Mouse (Mus musculus) adrenal gland, postnatal 14 days (tissue): ENCODE results near the gene Cfdp1. TPM values are rescaled to one million over a fixed set of nuclear protein-coding genes. Genes with fewer than 3 reads are reported as not detected.

Source experiments
- DNase-seq: peaks from one replicate; pipeline ENCODE4 v3.0.0; 2021; ENCODE audit warnings: mixed read lengths
- total RNA-seq: library from RNA; stranded (reverse); gene quantifications from 2 replicates; pipeline ENCODE4 v1.2.3, GENCODE M21; 2021

Gene Cfdp1
- total RNA-seq, 1 experiment from 2014 or later, result 83.1 TPM

- DNase-seq, result no peak
These were observed 57.6 kb downstream of the Cfdp1 start for GRCm38 (mm10) chr8:111796528-111796927.

GRCm38 (mm10) chr8:111793324-111793917 is 60.7 kb downstream of the Cfdp1 start:
- no peak for DNase-seq

- DNase-seq, result no peak
These were observed 64.5 kb downstream of the Cfdp1 start for GRCm38 (mm10) chr8:111789639-111790038.

- no peak for DNase-seq
These were observed 64.9 kb downstream of the Cfdp1 start for GRCm38 (mm10) chr8:111789200-111789599.

GRCm38 (mm10) chr8:111788497-111788896 is 65.6 kb downstream of the Cfdp1 start:
- DNase-seq, result no peak

GRCm38 (mm10) chr8:111788085-111788484 is 66.0 kb downstream of the Cfdp1 start:
- DNase-seq, result no peak

GRCm38 (mm10) chr8:111787683-111788082 is 66.4 kb downstream of the Cfdp1 start:
- peak; percentile 58 for DNase-seq

GRCm38 (mm10) chr8:111786701-111787588 is 67.1 kb downstream of the Cfdp1 start:
- no peak for DNase-seq

GRCm38 (mm10) chr8:111786116-111786515 is 68.0 kb downstream of the Cfdp1 start:
- DNase-seq, result no peak

GRCm38 (mm10) chr8:111782671-111783394 is 71.3 kb downstream of the Cfdp1 start:
- no peak for DNase-seq

- DNase-seq, result no peak
These were observed 71.9 kb downstream of the Cfdp1 start for GRCm38 (mm10) chr8:111782161-111782560.

- DNase-seq, result no peak
These were observed 73.2 kb downstream of the Cfdp1 start for GRCm38 (mm10) chr8:111780697-111781424.

GRCm38 (mm10) chr8:111779690-111780089 is 74.4 kb downstream of the Cfdp1 start:
- DNase-seq, result peak; percentile 84

- peak; percentile 57 for DNase-seq
These were observed 75.3 kb downstream of the Cfdp1 start for GRCm38 (mm10) chr8:111778801-111779200.

GRCm38 (mm10) chr8:111776492-111776891 is 77.6 kb downstream of the Cfdp1 start:
- no peak for DNase-seq

- DNase-seq, result no peak
These were observed 78.3 kb downstream of the Cfdp1 start for GRCm38 (mm10) chr8:111775766-111776165.

- DNase-seq, result no peak
These were observed 80.6 kb downstream of the Cfdp1 start for GRCm38 (mm10) chr8:111773476-111773875.

- no peak for DNase-seq
These were observed 81.0 kb downstream of the Cfdp1 start for GRCm38 (mm10) chr8:111773057-111773456.

GRCm38 (mm10) chr8:111772083-111772482 is 82.0 kb downstream of the Cfdp1 start:
- peak; percentile 50 for DNase-seq

- DNase-seq, result no peak
These were observed 82.5 kb downstream of the Cfdp1 start for GRCm38 (mm10) chr8:111771625-111772020.

- no peak for DNase-seq
These were observed 83.0 kb downstream of the Cfdp1 start for GRCm38 (mm10) chr8:111770958-111771624.
